Mouse (Mus musculus): ENCODE data around the gene Gm17606. TPM values are rescaled to one million over a fixed set of nuclear protein-coding genes. Genes with fewer than 3 reads are reported as not detected.

Gm17606 gene
- polyA plus RNA-seq (2012; rRNA removed): not detected in 2 replicates

GRCm38 (mm10) chr14:54640946-54641304 lies at the start of gene Gm17606:
Gene Gm17606, plus strand, starts transcription at chr14:54640952.

GRCm38 (mm10) chr14:54605752-54606321 lies 34.9 kb upstream of the Gm17606 start, which contains the start of gene 4931414P19Rik:
Gene 4931414P19Rik, minus strand, starts transcription at chr14:54605993.

GRCm38 (mm10) chr14:54617897-54618365 lies 22.8 kb upstream of the Gm17606 start, which contains the start of gene Psmb5:
Gene Psmb5, minus strand, starts transcription at chr14:54618022.

GRCm38 (mm10) chr14:54621133-54621532 lies 19.6 kb upstream of the Gm17606 start, which contains the start of gene Psmb11:
Gene Psmb11, plus strand, starts transcription at chr14:54621433.

GRCm38 (mm10) chr14:54641305-54641969 lies 685 bp downstream of the Gm17606 start, which contains the start of gene Cdh24:
Gene Cdh24, minus strand, starts transcription at chr14:54641364.

GRCm38 (mm10) chr14:54686063-54686521 lies 45.3 kb downstream of the Gm17606 start, which contains the start of gene 1700123O20Rik:
Gene 1700123O20Rik, plus strand, starts transcription at chr14:54686216.

GRCm38 (mm10) chr14:54686522-54687143 lies 45.9 kb downstream of the Gm17606 start, which contains the start of gene Acin1:
Gene Acin1, minus strand, starts transcription at chr14:54686931.

Other genes starting within 250 kb of the Gm17606 start
- gene Slc7a7, start 223.2 kb upstream of the Gm17606 start, polyA plus RNA-seq (2012; rRNA removed): 9.8 and 10.9 TPM in 2 replicates
- 152 and 163 TPM in 2 replicates for gene Mrpl52, start 214.0 kb upstream of the Gm17606 start, polyA plus RNA-seq (2012; rRNA removed)
- gene Mmp14, start 209.3 kb upstream of the Gm17606 start, polyA plus RNA-seq (2012; rRNA removed): 33.5 and 38.8 TPM in 2 replicates
- gene Lrp10, start 176.8 kb upstream of the Gm17606 start, polyA plus RNA-seq (2012; rRNA removed): 16.5 and 18.2 TPM in 2 replicates
- 0.58 and 0.70 TPM in 2 replicates for gene Rem2, start 164.9 kb upstream of the Gm17606 start, polyA plus RNA-seq (2012; rRNA removed)
- gene Prmt5, start 123.4 kb upstream of the Gm17606 start, polyA plus RNA-seq (2012; rRNA removed): 16.9 and 17.1 TPM in 2 replicates
- gene Haus4, start 86.3 kb upstream of the Gm17606 start, polyA plus RNA-seq (2012; rRNA removed): 15.3 and 15.4 TPM in 2 replicates
- 6.1 and 6.2 TPM in 2 replicates for gene Ajuba, start 63.4 kb upstream of the Gm17606 start, polyA plus RNA-seq (2012; rRNA removed)
- 4.4 and 4.9 TPM in 2 replicates for gene 4931414P19Rik, start 35.0 kb upstream of the Gm17606 start, polyA plus RNA-seq (2012; rRNA removed)
- gene Psmb5, start 22.9 kb upstream of the Gm17606 start, polyA plus RNA-seq (2012; rRNA removed): 93.3 and 100 TPM in 2 replicates
- not detected in 2 replicates for gene Psmb11, start 19.5 kb upstream of the Gm17606 start, polyA plus RNA-seq (2012; rRNA removed)
- gene Cdh24, start 412 bp downstream of the Gm17606 start, polyA plus RNA-seq (2012; rRNA removed): 0.96 and 1.1 TPM in 2 replicates
- 41.4 and 42.6 TPM in 2 replicates for gene 1700123O20Rik, start 45.3 kb downstream of the Gm17606 start, polyA plus RNA-seq (2012; rRNA removed)
- 46.0 and 56.8 TPM in 2 replicates for gene Acin1, start 46.0 kb downstream of the Gm17606 start, polyA plus RNA-seq (2012; rRNA removed)
- 0.05 and 0.06 TPM in 2 replicates for gene Gm29776, start 57.9 kb downstream of the Gm17606 start, polyA plus RNA-seq (2012; rRNA removed)
- 25.7 and 34.3 TPM in 2 replicates for gene Cebpe, start 71.2 kb downstream of the Gm17606 start, polyA plus RNA-seq (2012; rRNA removed)
- gene Slc7a8, start 141.0 kb downstream of the Gm17606 start, polyA plus RNA-seq (2012; rRNA removed): 4.7 and 5.1 TPM in 2 replicates
- not detected in 2 replicates for gene Rnf212b, start 173.2 kb downstream of the Gm17606 start, polyA plus RNA-seq (2012; rRNA removed)
- gene Homez, start 230.0 kb downstream of the Gm17606 start, polyA plus RNA-seq (2012; rRNA removed): 1.5 and 2.1 TPM in 2 replicates
- 1.9 and 2.0 TPM in 2 replicates for gene Ppp1r3e, start 236.6 kb downstream of the Gm17606 start, polyA plus RNA-seq (2012; rRNA removed)
- 8.9 and 9.0 TPM in 2 replicates for gene Bcl2l2, start 242.4 kb downstream of the Gm17606 start, polyA plus RNA-seq (2012; rRNA removed)
- 0.07 and 0.12 TPM in 2 replicates for gene Gm20521, start 242.5 kb downstream of the Gm17606 start, polyA plus RNA-seq (2012; rRNA removed)

Measured in liver, embryonic 18 days (tissue).